Mouse (Mus musculus) spleen, postnatal 10 days (tissue): ENCODE data around the gene Tysnd1.

ENCODE experiments used
- DNase-seq, 2 experiments: peaks; one replicate each; pipeline ENCODE4 v3.0.0; 2021 to 2022; ENCODE audit warnings: low spot score in 2 of 2

Gene Tysnd1

DNA sequence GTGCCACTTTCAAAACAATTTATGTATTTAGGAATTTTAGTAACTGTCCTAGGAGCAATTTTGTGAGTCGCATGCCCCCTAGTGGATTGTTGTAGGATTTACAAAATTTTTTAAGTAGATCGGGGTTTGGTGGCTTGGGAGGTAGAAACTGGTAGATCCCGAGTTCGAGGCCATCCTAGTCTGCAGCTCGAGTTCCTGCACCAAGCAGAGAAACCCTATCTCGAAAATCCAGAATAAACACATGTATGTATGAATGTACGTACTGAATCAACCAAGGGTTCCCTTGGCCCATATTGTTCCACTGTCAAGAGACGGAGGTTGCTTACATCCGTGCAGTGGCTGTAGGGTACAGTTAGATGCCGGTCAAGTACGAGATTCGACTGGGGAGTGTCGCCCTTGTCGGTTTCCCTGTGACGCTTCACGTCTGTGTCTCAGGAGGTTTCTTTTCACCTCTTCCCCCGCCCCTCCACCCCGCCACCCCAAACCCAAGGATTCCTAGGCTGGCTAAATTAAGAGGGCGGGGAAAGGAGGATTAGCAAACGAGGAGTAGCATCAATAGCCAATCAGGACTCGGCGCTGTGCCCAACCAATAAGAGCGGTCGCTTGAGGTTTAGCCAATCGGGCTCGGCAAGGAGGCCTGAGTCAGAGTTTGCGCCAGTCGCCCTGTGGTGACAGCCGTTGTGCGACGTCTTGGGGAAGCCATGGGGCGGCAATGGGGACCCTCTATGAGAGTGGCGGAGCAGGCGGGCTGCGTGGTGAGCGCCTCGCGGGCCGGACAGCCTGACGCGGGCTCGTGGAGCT lies at the start of gene Tysnd1:
TSS of gene Tysnd1 (plus strand) at position 645 of the 801 bp plus-strand sequence.
- DNase-seq: peak; percentile 92 to 96

DNA sequence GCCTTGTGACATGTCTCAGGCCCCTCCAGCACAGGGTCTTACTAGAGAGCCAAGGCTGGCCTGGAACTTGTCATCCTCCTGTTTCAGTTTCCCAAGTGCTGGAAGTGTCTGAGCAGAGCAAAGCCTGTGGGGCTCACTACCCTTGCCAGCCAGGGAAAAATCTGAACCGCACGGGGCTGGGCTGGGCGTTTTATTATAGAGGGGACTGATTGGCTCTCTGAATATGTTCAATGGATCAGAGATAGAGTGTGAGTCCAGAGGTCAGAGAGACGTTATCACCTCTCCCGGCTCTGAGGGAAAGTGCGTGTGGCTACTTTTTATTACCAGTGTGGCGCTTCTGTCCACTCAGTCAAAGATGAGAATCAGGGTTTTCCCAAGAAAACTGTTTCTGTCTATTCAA lies 48.8 kb upstream of the Tysnd1 start:
- DNase-seq: no peak

- peak; percentile 67 to 87 for DNase-seq
These were observed 47.3 kb upstream of the Tysnd1 start, which contains the start of gene Ppa1 for GRCm38 (mm10) chr10:61647790-61648736. Ppa1 (plus strand) TSS chr10:61648552.

DNA sequence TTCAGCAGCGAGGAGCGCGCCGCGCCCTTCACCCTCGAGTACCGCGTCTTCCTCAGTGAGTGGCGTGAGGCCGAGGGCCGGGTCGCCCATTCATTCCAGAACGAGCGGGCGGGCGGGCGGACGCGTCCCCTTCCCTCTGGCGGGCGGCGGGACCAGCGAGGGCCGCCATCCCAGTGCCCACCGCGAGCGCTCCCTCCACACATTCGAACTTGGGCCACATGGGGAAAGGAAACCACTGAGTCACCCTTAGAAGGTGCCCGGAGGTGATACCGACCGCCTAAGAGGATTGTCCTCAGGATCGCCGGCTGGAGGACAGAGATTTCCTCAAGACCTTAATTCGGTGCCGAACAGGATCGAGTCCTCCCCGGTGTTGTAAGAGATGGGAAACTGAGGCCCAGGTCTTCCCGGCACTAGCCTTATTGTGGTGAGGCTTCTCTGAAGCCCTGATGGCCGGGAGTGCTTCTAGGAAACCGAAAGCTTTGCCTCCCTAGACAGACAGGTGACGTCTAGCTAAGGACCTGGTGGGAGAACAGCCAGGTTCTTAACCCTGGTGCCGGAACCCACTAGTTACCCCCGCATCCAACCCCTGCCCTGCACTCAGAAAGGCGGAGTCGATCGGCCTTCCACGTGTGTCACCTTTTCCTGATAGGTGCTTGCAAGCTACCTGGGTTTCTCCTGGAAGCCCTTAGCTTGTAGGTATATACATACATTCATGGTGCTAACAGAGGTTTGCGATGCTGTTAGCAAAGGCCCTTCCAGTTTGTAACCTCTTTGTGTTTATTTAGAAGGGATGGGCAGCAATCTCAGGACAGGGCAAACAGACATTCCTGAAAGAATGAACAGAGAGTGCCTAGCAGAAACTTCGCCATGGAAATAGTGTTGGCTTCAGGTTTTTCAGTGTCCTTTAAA lies 46.3 kb upstream of the Tysnd1 start:
- DNase-seq: peak in 1 of 2 experiments; percentile 52

DNA sequence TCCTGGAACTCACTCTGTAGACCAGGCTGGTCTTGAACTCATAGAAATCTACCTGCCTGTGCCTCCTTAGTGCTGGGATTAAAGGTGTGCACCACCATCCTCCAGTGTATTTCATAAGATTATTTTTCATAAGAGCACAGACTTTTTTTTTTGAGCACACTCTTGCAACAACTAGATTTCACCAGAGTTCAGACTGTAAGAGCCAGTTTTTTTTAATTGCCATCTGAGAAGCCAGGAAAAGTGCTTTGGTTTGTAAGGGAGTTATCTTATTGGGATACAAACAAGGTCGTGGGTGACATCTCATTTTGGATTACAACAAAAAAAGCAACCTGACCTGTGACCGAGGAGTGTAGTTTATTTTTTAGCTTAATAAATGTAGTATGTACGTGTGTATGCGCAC lies 41.2 kb upstream of the Tysnd1 start:
- no peak for DNase-seq

GRCm38 (mm10) chr10:61654691-61655090 lies 40.6 kb upstream of the Tysnd1 start:
- DNase-seq: no peak

DNA sequence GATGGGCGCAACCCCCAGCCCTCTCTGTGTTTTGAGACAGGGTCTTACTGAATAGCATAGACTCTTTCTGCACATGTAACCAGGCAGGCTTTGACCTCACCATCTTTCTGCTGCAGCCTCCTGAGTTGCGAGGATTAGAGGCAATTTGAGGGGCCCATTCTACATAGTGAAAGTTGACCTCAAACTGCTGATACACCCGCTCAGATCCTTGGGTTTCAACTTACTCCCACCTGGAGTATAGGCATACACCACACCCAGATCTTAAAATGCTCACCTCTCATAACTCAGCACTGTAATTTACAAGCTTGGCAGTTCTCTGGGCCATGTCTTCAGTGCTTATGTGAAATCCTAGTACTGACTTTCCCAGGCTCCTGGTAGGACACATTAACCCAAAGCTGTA lies 40.1 kb upstream of the Tysnd1 start:
- DNase-seq: no peak

DNA sequence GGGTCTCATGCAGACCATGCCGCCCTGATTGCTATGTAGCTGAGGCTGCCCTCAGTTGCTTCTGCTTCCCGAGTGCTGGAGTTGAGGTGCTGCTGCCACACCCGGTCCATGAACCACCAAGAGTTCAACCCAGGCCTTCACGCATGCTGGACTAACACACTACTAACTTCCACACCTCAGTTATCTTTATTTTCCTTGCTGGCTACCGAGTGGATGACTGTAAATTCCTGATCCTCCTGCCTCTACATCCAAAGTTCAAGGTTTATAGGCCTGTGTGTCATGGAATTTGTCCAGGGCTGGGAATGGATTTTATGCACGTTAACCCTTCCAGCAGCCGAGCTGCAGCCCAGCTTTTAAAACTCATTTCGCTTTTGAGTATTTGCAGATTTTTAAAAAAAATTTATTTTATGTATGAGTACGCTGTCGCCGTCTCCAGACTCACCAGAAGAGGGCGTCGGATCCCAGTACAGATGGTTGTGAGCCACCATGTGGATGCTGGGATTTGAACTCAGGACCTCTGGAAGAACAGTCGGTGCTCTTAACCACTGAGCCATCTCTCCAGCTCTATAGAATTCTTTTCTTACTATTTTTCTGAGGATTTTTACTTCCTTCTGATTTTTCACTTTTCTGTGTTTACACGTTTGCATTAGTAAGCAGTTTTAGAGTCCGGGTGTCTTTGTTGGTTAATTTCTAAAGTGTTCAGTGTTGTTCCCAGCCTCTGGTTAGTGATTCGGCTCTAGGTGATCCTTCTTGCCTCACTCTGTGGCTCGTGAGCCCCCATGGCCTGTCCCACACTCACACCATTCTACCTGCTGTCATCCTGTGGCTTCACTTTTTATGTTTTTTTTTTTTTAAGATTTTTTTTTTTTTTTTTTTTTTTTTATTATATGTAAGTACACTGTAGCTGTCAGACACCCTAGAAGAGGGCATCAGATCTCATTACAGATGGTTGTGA lies 38.1 kb upstream of the Tysnd1 start:
- no peak for DNase-seq

GRCm38 (mm10) chr10:61657985-61658384 lies 37.3 kb upstream of the Tysnd1 start:
- DNase-seq: peak; percentile 20 to 64

DNA sequence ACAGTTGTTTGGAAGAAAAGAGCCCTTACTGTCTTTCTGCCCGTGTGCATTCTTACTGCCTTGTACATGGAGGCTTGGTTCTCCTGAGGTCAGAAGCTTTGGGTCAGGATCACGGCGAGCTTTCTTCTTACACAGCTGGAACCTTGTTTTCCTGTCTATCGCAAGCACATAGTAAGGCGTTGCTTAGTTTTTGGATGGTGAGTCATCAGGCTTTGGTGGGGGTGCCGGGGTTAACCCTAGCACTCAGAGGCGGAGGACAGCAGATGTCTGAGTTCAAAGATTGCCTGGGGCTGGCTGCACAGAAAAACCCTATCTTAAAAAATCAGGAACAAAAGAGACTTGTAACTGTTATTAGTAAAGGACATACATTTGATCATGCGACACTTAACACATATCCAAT lies 33.4 kb upstream of the Tysnd1 start:
- no peak for DNase-seq

DNA sequence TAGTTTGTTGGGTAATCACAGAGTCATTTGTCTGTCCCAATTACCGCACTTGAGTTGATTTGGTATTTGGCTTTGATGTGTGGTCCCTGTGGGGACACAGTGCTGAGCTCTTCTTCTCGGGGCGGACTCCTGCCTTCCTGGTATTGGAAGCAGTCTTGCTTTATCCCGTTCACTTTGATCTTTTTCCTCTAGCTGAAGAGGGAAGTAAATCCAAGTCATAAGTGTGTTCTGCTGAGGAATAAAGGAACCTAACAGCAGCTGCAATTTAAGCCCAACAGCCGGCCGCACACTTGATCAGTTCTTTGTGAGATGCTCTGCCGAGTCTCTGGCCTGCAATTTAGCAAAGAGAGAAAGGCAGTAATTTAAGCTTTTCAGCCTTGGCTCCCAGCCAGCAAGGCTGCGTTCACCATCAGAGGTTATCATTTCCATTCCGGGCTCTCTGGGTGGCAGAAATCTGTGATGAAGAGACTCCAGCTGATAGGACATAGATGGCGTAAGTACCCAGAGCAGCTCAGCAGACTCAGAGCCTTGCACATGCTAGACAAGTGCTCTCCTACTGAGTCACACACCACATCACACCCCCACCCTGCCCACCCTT lies 32.8 kb upstream of the Tysnd1 start:
- no peak for DNase-seq

GRCm38 (mm10) chr10:61665111-61665510 lies 30.2 kb upstream of the Tysnd1 start:
- DNase-seq: no peak

DNA sequence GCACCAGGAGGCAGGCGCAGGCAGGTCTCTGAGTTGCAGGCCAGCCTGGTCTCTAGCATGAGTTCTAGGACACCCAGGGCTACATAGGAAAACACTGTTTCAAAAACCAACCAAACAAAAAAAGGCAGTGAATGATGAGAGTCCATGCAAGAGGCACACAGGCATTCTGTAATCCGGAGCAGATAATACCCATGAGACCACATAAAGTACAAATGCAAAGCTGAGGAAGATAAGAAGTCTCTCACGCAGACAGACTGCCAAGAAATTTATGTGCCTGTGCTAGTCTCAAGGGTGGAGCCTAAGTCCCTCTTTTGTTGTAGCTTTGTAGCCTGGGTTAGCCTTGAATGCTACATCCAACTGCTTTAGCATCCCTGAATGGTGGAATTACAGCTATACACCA lies 29.7 kb upstream of the Tysnd1 start:
- DNase-seq: no peak

- DNase-seq: no peak
These were observed 26.0 kb upstream of the Tysnd1 start for GRCm38 (mm10) chr10:61669289-61669688.

DNA sequence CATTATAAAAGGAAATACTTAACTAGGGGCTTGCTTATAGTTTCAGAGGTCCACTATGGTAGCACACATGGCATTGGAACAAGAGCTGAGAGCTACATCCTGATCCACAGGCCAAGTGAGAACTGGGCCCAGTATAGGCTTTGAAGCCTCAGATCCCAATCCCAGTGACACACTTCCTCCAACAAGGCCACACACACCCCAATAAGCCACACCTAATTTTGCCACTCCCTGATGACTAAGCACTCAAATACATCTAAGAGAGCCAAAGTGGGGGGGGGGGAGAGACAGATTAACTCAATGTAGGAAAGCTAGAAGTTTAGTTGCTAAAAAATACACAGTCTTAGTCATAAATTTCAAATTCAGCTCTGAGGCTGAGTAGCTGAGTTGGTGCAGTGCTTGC lies 25.4 kb upstream of the Tysnd1 start:
- DNase-seq: no peak

DNA sequence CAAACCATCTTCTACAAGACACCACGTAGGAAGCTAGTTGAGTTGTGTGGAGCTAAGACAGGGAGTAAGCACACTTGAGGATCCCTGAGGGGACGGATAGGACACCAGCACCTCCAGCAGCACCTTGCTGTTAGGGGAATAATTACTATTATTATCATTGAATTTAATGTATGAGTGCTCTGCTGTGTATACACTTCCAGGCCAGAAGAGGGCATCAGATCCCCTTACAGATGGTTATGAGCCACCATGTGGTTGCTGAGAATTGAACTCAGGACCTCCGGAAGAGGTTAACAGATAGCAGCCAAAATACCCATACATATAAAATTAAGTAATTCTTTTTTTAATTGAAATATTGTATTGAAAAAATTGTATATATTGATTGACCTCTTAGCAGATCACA lies 24.6 kb upstream of the Tysnd1 start:
- no peak for DNase-seq

DNA sequence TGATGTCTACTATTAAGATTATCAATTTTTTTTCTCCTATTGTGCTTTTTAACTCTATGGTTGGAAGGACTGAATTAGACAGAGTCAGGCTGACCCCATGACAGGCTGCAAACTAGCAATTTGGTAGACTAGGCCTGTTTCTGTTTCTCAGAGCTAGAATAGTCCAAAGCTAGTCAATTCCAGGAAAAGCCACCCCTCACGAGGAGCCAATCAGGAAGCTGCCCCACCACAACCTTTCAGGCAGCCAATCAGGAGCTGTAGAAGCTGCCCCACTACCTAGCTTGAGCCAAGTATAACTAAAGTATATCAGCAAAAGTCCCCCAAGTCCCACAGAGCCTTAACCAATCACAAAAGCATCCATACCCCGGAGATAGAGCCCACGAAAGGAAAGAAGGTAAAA lies 19.4 kb upstream of the Tysnd1 start:
- DNase-seq: no peak

- DNase-seq: peak in 1 of 2 experiments; percentile 14
These were observed 15.8 kb upstream of the Tysnd1 start for GRCm38 (mm10) chr10:61679545-61679944.

DNA sequence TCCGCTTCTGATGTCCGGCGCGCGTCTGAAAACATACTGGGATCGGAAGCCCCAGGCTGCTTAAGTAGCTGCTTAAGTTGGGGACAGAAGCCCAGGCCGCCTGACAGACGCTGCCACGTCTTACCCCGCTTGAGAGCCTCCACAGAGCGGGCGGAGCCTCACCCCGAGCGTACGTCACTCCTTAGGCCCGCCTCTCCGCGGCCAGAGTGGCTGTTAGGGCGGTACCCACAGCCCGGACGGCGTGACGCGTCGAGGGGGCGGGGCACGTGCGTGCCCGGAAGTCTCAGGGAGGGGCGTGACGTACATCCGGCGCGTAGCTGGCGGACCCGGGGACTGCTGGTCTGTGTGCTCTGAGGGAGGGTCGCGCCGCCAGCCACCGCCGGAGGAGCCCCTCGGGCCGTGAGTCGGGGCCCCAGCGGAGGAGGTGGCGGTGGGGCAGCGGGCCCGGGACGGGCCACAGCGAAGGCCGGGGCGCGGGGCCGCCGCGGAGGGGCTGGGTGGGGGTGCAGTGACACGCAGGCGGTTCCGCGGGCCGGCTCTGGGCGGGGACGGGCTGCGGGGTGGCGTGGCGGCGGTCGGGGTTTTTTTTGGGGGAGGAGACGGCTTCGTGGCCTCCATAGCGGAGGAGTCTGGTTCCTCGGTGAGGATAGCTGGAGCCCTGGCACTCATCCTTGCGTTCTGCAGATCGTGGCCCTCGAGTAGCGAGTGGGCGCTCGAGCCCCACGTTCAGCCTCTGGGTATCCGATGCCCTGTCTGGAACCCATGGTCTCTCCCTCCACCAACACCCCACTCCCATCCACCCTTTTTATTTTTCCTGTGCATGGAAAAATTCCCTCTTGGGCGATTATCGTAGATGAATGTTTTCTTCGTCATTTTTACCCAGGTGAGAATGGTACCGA lies 15.1 kb upstream of the Tysnd1 start, which contains the start of gene Sar1a:
TSS of gene Sar1a (plus strand) at position 285 of the 899 bp plus-strand sequence.
- peak; percentile 97 to 99 for DNase-seq
